ENCODE assay signal across 8 mouse cellular contexts in the genomic region with DNA sequence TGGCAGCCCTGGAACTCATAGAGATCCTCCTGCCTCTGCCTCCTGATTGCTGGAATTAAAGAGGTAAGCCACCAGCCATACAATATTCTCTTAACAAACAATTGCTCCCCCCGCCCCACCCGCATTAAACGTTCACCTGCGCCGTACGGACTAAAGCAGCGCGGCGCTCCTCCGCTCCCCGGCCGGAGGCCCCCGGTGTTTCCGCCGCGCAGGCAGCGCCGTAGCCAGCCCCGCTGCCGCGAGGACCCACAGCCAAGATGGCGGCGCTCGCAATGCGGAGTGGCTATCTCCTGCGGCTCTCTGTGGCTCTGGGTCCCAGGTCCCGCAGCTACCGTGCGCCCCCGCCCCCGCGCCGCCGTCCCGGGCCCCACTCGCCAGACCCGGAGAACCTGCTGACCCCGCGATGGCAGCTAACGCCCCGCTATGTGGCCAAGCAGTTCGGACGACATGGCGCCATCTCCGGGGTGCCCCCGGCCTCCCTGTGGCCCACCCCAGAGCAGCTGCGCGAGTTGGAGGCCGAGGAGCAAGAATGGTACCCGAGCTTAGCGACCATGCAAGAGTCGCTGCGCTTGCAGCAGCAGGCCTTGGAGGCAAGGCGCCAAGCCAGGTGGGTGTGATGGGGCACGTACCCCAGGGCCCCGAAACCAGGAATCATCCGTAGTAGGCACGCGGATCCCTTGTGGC. TPM values are rescaled to one million over a fixed set of nuclear protein-coding genes. Genes with fewer than 3 reads are reported as not detected.
A peak's percentile ranks its signal among the peaks of the same experiment; 100 is the strongest.
DNase-seq lines count a peak whose midpoint lies in the region; ATAC-seq lines count a peak whose summit lies in the region.

No protein-coding gene starts in this region.

- WGBS in hindbrain, embryonic 13.5 days = 1% methylated on average over 59 of the region's 59 CpGs

- peak overlapping the region; percentile 94 for H3K9ac ChIP-seq in hindbrain, embryonic 13.5 days

- DNase-seq in R1 (ENCODE audit: low read depth, low spot score) = peak; percentile 76
- peak; percentile 90 to 92 for DNase-seq in cerebellum, postnatal 25 days
- peak; percentile 79 to 80 for DNase-seq in frontal cortex, postnatal 36 days (ENCODE audit: low spot score in 2 of 2)
- DNase-seq in left cerebral cortex, adult 18-20 months (ENCODE audit: low spot score in 2 of 2) = peak; percentile 72 to 85
- peak; percentile 81 for DNase-seq in lung, postnatal 36 days
- peak; percentile 85 for DNase-seq in retina, embryonic 14.5 days (ENCODE audit: low spot score)
- peak; percentile 83 to 85 for DNase-seq in thymus, postnatal 36 days

- H3K4me3 ChIP-seq in hindbrain, embryonic 13.5 days = peak overlapping the region; percentile 87

- H3K4me2 ChIP-seq in hindbrain, embryonic 13.5 days = peak overlapping the region; percentile 68

- peak; percentile 72 for ATAC-seq in hindbrain, embryonic 13.5 days (ENCODE audit: low FRiP score)

- H3K36me3 ChIP-seq in hindbrain, embryonic 13.5 days = peaks cover 33% of the 10 kb centered on the region

- no peaks in the 10 kb centered on the region for H3K9me3 ChIP-seq in hindbrain, embryonic 13.5 days

- no peaks in the 10 kb centered on the region for H3K27me3 ChIP-seq in hindbrain, embryonic 13.5 days

- peak overlapping the region; percentile 98 for H3K27ac ChIP-seq in hindbrain, embryonic 13.5 days

- peaks cover 39% of the 10 kb centered on the region for H3K4me1 ChIP-seq in hindbrain, embryonic 13.5 days (replicated peaks)

RNA-seq across cellular contexts. Expression of a gene that starts 0.9 kb away (rescaled TPM):
- polyA plus RNA-seq in hindbrain, embryonic 13.5 days (2015; fragmentation: Nextera tagmentation; extraction: Ambion mirVana) = 37.3 and 37.8 TPM in 2 replicates
- 10 to 100 TPM; 26.6 to 28.5 TPM for total RNA-seq in left cerebral cortex, adult 18-20 months (2021)

RNA-seq across cellular contexts. Expression of a gene that starts 8.3 kb away (rescaled TPM):
- polyA plus RNA-seq in hindbrain, embryonic 13.5 days (2015; fragmentation: Nextera tagmentation; extraction: Ambion mirVana) = 83.2 and 85.5 TPM in 2 replicates
- total RNA-seq in left cerebral cortex, adult 18-20 months (2021) = 10 to 100 TPM; 78.9 to 79.8 TPM

RNA-seq across cellular contexts. Expression of a gene that starts 9.6 kb away (rescaled TPM):
- 10.8 and 11.5 TPM in 2 replicates for polyA plus RNA-seq in hindbrain, embryonic 13.5 days (2015; fragmentation: Nextera tagmentation; extraction: Ambion mirVana)
- total RNA-seq in left cerebral cortex, adult 18-20 months (2021) = 10 to 100 TPM; 10.2 to 10.8 TPM

RNA-seq across cellular contexts. Expression of a gene that starts 14.6 kb away (rescaled TPM):
- 646 and 672 TPM in 2 replicates for polyA plus RNA-seq in hindbrain, embryonic 13.5 days (2015; fragmentation: Nextera tagmentation; extraction: Ambion mirVana)
- total RNA-seq in left cerebral cortex, adult 18-20 months (2021) = 100 to 1,000 TPM; 456 to 475 TPM

RNA-seq across cellular contexts. Expression of a gene that starts 24.6 kb away (rescaled TPM):
- polyA plus RNA-seq in hindbrain, embryonic 13.5 days (2015; fragmentation: Nextera tagmentation; extraction: Ambion mirVana) = 107 and 109 TPM in 2 replicates
- total RNA-seq in left cerebral cortex, adult 18-20 months (2021) = 10 to 100 TPM; 45.8 to 48.2 TPM

Comparison
In these comparisons a context has a peak if more than half of its experiments do, and no peak if none do; other contexts are left out.
1. Peak in every context shown above with its lines: DNase-seq, ATAC-seq, H3K4me3 ChIP-seq and H3K27ac ChIP-seq.